Mouse (Mus musculus) left cerebral cortex, postnatal 10 days (tissue): ENCODE measurements around the gene Cox7a2l. TPM values are rescaled to one million over a fixed set of nuclear protein-coding genes. Genes with fewer than 3 reads are reported as not detected.

Experiments
- DNase-seq, 2 experiments: peaks; one replicate each; pipeline ENCODE4 v3.0.0; 2021 to 2022; ENCODE audit warnings: low spot score in 2 of 2, mixed read lengths in 1 of 2; ENCODE audit errors: extremely low spot score in 1 of 2
- intact Hi-C: fragments of 180-260 bp; cut with DNase I; formaldehyde crosslinking; loops from one replicate; pipeline ENCODE4 v1.15.1; 2025
- total RNA-seq, 2 experiments: library from RNA; stranded (reverse); gene quantifications; 2 replicates each; pipeline ENCODE4 v1.2.3; 2021

The Cox7a2l gene
- total RNA-seq, 2 experiments from 2014 or later: 193 to 198 TPM

DNA sequence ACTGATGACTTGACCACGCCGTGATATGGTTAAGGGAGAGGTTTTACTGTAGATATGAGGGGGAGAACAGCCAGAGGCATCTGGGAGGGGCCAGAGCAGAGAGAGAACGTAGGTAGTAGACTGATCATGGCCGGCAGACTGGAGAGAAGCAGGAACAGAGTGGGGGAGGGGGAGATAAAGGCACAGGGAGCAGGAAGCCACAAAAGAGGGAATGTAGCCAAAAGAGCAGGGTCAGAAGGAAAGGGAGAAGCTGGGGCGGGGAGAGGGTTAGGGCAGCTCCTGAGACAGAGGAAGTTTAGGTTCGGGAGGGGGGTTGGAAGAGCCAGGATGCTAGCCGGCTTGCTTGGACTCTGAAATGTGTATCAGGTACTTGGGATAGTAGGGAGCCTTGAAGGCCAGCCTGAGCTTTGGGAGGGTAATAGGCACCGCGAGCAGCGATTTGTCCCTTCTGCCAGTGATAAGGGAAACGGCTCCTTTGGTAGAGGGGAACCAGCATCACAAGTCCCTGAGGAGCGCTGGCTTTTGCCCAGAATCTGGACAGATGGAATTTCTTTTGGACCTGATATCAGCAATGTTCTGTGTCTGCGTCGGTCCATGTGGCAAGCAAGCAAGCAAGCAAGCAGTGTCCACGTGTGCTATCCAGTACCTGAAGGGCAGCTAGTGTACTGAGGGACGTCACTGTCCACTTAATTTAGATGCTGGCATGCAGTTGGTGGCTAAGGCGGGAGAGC is 10.7 kb upstream of the Cox7a2l start:
- intact Hi-C loops: no loop called here
- DNase-seq: peak in 1 of 2 experiments; percentile 51

GRCm38 (mm10) chr17:83526624-83527532 is 9.7 kb upstream of the Cox7a2l start:
- DNase-seq: peak in 1 of 2 experiments; percentile 76
- intact Hi-C loops: no loop called here

- no peak for DNase-seq
- intact Hi-C loops: no loop called here
Measured at GRCm38 (mm10) chr17:83526091-83526561, 9.0 kb upstream of the Cox7a2l start.

DNA sequence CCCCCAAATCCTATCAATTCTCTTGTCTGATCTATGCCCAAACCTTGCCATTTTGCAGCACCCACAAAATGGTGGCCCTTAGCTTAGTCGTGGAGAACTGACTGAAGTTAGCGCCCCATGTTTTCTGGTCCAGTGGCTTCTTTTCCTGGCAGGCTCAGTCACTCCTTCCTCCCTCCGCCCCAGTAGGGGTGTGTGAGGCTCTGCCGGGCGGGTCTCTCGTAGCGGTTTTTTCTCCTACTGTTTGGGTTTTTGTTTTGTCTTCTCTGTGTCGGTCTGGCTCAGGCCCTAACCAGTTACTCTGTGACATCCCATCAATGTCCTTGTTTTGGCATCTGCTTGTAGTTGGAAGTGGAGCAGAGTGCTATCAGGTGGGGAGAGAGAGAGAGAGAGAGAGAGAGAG is 8.5 kb upstream of the Cox7a2l start:
- no peak for DNase-seq
- intact Hi-C loops: no loop called here

DNA sequence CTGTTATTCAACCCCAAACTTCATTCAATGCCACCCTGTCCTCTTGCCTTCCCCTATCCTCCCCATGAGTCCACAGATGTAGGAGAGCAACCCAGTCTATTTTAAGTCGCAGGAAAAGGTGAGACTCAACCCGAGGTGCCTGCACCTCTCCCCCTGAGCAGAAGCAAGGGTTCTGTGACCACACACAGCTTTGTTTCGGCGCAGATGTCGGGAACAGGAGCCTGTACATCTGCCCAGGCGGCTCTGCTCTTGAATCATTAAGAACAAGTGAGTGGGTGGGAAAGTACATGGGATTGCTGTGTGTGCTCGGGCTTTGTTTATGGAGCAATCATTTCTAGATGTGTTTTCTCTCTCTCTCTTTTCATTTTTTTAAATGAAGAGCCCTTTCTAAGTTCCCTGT is 7.6 kb upstream of the Cox7a2l start:
- DNase-seq: no peak
- intact Hi-C loops: no loop called here

GRCm38 (mm10) chr17:83522590-83523379 is 5.7 kb upstream of the Cox7a2l start:
- no peak for DNase-seq
- intact Hi-C loops: no loop called here

DNA sequence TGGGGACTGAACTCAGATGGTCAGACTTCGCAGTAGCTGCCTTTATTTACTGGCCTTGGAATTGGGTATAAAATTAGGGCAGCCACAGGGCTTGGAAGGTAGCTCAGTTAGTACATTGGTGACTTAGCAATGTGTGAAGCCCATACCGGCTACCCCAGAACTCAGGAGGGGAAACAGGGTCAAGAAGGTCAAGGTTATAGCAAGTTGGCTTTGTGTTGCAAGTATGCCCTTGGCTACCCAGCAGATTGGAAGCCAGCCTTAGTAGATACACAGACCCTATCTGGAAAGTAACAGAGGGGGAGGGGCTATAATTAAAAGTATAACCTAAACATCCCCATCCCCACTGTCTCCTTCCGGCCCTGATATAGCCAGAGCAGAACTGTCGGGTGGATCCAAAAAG is 4.8 kb upstream of the Cox7a2l start:
- intact Hi-C loops: no loop called here

GRCm38 (mm10) chr17:83514213-83514701 is 2.9 kb downstream of the Cox7a2l start:
- DNase-seq: peak; percentile 85 to 93
- intact Hi-C loops: loop anchor here (10.0 kb wide), 1 partner anchor 239 kb away; no protein-coding TSS in a partner anchor

More for the DNA sequence above, 4.8 kb upstream of the Cox7a2l start:
- no peak for DNase-seq

GRCm38 (mm10) chr17:83513655-83514212 is 3.4 kb downstream of the Cox7a2l start:
- intact Hi-C loops: loop anchor here (10.0 kb wide), 1 partner anchor 239 kb away; no protein-coding TSS in a partner anchor
- no peak for DNase-seq

DNA sequence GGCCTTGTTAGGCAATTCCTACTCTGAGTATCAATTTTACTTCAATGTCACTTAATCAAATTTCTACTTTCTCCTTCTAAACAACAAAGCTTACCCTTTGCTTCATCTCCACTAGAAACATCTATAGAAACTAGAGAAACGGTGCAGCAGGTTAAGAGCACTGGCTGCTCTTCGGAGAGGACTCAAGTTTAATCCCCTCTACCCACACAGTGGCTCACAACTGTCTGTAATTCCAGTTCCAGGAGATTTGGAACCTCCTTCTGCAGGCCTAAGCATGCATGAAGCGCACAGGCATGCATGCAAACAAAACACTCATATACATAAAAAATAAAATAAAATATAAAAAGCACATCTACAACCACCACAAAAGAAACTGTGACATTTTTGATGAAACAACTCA is 5.0 kb downstream of the Cox7a2l start:
- intact Hi-C loops: loop anchor here (10.0 kb wide), 1 partner anchor 237 kb away; no protein-coding TSS in a partner anchor
- no peak for DNase-seq

DNA sequence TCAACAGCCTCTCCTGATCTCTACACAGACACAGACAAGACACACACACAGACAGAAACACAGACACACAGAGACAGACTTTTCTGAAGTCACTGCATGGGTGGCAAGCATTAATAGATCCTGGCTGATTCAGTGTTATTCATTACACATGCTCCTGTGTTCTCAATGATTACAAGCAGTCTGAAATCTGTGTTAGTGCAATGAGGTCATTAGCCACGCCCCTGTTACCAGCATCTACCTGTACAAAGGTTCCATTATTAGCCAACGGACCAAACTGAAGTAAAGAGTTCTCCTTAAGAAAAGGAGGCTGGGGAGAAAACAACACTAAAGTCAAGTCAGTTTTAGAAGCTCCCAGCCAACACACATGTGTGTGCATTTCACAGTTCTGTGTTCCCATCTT is 13.4 kb downstream of the Cox7a2l start:
- DNase-seq: no peak
- intact Hi-C loops: no loop called here

GRCm38 (mm10) chr17:83499692-83500091 is 17.4 kb downstream of the Cox7a2l start:
- DNase-seq: no peak
- intact Hi-C loops: loop anchor here (10.0 kb wide), 1 partner anchor 475 kb away; no protein-coding TSS in a partner anchor

DNA sequence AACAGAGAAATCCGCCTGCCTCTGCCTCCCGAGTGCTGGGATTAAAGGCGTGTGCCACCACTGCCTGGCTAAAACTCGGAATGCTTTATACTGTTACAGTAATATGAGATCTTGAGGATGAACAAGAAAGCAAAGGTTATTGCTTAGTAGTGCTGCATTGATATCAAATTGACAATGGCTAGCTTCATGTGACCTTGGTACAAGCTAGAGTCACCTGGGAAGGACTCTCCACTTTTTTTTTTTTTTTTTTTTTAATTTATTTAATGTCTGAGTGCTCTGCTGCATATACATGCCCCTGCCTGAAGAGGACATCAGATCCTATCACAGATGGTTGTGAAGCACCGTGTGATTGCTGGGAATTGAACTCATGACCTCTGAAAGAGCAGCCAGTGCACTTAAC is 18.2 kb downstream of the Cox7a2l start:
- DNase-seq: no peak
- intact Hi-C loops: loop anchor here (10.0 kb wide), 1 partner anchor 474 kb away; no protein-coding TSS in a partner anchor

GRCm38 (mm10) chr17:83487762-83488161 is 29.4 kb downstream of the Cox7a2l start:
- intact Hi-C loops: no loop called here
- DNase-seq: no peak

- intact Hi-C loops: no loop called here
- no peak for DNase-seq
Measured at GRCm38 (mm10) chr17:83483784-83484183, 33.3 kb downstream of the Cox7a2l start.

- DNase-seq: no peak
- intact Hi-C loops: no loop called here
Measured at GRCm38 (mm10) chr17:83482817-83483536, 34.2 kb downstream of the Cox7a2l start.

- DNase-seq: peak in 1 of 2 experiments; percentile 45
- intact Hi-C loops: no loop called here
Measured at GRCm38 (mm10) chr17:83481551-83481950, 35.6 kb downstream of the Cox7a2l start.

GRCm38 (mm10) chr17:83477089-83477488 is 40.0 kb downstream of the Cox7a2l start:
- no peak for DNase-seq
- intact Hi-C loops: no loop called here
